Mouse (Mus musculus): Measurements from ENCODE around the gene Zfp280d. TPM values are rescaled to one million over a fixed set of nuclear protein-coding genes. Genes with fewer than 3 reads are reported as not detected.

Zfp280d gene
- total and polyA plus RNA-seq, 3 experiments: 5.5 to 22.5 (median 16.6) TPM

DNA sequence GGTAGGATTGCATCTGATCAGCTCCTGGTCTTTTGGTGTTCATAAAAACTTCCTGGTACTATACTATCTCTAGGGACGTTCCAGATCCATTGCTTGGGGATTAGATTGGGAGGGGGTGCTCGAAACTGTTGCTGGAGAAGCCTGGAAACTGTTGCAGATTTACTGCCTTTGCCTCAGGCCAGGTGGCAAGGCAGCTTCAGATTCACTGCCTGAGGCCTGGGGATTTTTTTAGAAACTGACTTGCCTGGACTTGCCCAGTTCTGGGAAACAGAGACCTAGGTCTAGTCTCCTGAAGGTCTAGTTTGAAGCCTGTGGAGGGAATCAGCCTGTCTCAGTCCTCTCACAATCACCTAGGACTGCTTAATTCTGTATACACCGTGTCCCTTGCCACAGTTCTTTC is 9.8 kb upstream of the Zfp280d start:
- no peak overlapping the region for H3K27ac ChIP-seq
- no peaks in the 10 kb centered on the region for H3K79me2 ChIP-seq (replicated peaks; ENCODE audit: control insufficient read depth, insufficient read depth, low read length)
- no peaks in the 10 kb centered on the region for H3K4me1 ChIP-seq (ENCODE audit: control insufficient read depth, insufficient read depth, low read length)
- H3K36me3 ChIP-seq (ENCODE audit: control insufficient read depth, insufficient read depth, low read length): no peaks in the 10 kb centered on the region
- no peak overlapping the region for H3K4me3 ChIP-seq
- intact Hi-C loops (cut with DNase I): no loop called here
- TF ChIP-seq CTCF (IDR thresholded peaks at IDR 0.05) (no peak), POLR2A (IDR thresholded peaks at IDR 0.05; ENCODE audit: insufficient read depth, low read depth, low read length) (no peak), EP300 (IDR thresholded peaks at IDR 0.05; ENCODE audit: insufficient read depth, low read depth, low read length) (no peak)
- H3K27me3 ChIP-seq (ENCODE audit: control insufficient read depth, insufficient read depth, low read length): no peaks in the 10 kb centered on the region
- H3K9ac ChIP-seq (ENCODE audit: low read depth, low read length): no peak overlapping the region
- 79% methylated on average over 3 of the region's 3 CpGs for WGBS
- DNase-seq: no peak

DNA sequence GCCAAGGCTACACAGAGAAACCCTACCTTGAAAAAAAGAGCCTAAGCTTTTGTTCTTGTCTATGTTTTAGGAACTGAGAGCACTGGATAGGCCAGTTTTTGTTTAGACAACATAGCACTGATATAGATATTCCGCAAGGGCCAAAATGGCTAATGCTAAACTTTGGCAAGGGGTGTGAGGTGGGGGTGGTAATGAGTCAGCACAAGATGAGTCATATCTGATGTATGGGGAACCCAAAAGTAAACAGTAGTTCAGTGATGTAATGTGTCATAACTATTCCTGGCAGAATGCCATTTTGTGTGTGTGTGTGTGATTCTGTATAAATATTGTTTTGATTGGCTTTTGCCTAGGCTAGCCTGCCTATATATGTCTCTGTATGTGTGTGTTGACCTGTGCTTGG is 4.5 kb upstream of the Zfp280d start:
- Histone ChIP-seq H3K4me1 (ENCODE audit: control insufficient read depth, insufficient read depth, low read length) (no peaks in the 10 kb centered on the region), H3K9ac (ENCODE audit: low read depth, low read length) (no peak overlapping the region), H3K4me3 (no peak overlapping the region), H3K36me3 (ENCODE audit: control insufficient read depth, insufficient read depth, low read length) (no peaks in the 10 kb centered on the region), H3K79me2 (replicated peaks; ENCODE audit: control insufficient read depth, insufficient read depth, low read length) (no peaks in the 10 kb centered on the region), H3K27me3 (ENCODE audit: control insufficient read depth, insufficient read depth, low read length) (no peaks in the 10 kb centered on the region), H3K27ac (no peak overlapping the region)
- intact Hi-C loops (cut with DNase I): loop anchor here (10.0 kb wide), 1 partner anchor 785 kb away; the partner anchor contains the start of gene Polr2m
- no peak for TF ChIP-seq CTCF (IDR thresholded peaks at IDR 0.05)
- no peak for TF ChIP-seq POLR2A (IDR thresholded peaks at IDR 0.05; ENCODE audit: insufficient read depth, low read depth, low read length)
- no peak for DNase-seq
- WGBS: 82% methylated on average over 1 of the region's 1 CpGs

DNA sequence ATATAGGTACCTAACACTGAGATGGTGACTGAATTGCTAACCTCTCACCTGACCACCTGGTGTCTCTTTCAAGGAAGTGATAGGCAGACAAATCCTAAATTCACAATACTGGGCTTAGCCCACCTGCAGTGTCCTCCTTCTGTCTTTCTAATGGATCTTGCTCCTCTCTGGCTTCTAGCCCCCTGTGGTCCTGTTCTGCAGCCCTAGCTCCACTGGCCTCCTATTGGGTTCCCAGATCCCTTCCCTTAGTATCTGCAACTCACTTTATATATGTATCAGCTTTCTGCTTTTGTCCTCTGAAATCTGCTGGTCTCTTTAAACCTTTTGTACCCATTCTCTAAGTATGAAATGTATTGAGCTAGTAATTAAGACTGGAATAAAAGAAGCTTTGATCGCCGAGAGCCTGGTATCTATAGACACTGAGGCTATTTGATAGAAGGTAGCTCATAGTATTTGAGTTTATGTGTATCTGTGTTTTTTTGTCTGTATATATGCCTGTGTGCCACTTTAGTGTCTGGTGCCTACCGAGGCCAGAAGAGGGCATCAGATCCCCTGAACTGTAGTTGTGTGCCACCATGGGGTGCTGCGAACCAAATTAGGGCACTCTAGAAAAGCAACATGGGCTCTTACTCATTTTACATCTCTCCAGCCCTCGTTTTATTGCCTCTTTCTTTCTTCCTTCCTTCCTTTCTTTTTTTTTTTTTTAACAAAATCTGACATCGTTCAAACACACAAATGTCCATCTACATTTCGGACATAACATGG is 832 bp upstream of the Zfp280d start:
- WGBS: 87% methylated on average over 7 of the region's 7 CpGs
- no peak overlapping the region for H3K4me3 ChIP-seq
- no peaks in the 10 kb centered on the region for H3K27me3 ChIP-seq (ENCODE audit: control insufficient read depth, insufficient read depth, low read length)
- no peak overlapping the region for H3K9ac ChIP-seq (ENCODE audit: low read depth, low read length)
- intact Hi-C loops (cut with DNase I): loop anchor here (10.0 kb wide), 1 partner anchor 789 kb away; the partner anchor contains the start of gene Polr2m
- TF ChIP-seq CTCF (IDR thresholded peaks at IDR 0.05) (no peak), EP300 (IDR thresholded peaks at IDR 0.05; ENCODE audit: insufficient read depth, low read depth, low read length) (no peak), POLR2A (IDR thresholded peaks at IDR 0.05; ENCODE audit: insufficient read depth, low read depth, low read length) (no peak)
- no peak for DNase-seq
- no peak overlapping the region for H3K27ac ChIP-seq
- H3K36me3 ChIP-seq (ENCODE audit: control insufficient read depth, insufficient read depth, low read length): peaks cover 7% of the 10 kb centered on the region
- H3K79me2 ChIP-seq (replicated peaks; ENCODE audit: control insufficient read depth, insufficient read depth, low read length): peaks cover 2% of the 10 kb centered on the region; the same call in 1 of the 2 replicates
- peaks cover 2% of the 10 kb centered on the region for H3K4me1 ChIP-seq (ENCODE audit: control insufficient read depth, insufficient read depth, low read length)

DNA sequence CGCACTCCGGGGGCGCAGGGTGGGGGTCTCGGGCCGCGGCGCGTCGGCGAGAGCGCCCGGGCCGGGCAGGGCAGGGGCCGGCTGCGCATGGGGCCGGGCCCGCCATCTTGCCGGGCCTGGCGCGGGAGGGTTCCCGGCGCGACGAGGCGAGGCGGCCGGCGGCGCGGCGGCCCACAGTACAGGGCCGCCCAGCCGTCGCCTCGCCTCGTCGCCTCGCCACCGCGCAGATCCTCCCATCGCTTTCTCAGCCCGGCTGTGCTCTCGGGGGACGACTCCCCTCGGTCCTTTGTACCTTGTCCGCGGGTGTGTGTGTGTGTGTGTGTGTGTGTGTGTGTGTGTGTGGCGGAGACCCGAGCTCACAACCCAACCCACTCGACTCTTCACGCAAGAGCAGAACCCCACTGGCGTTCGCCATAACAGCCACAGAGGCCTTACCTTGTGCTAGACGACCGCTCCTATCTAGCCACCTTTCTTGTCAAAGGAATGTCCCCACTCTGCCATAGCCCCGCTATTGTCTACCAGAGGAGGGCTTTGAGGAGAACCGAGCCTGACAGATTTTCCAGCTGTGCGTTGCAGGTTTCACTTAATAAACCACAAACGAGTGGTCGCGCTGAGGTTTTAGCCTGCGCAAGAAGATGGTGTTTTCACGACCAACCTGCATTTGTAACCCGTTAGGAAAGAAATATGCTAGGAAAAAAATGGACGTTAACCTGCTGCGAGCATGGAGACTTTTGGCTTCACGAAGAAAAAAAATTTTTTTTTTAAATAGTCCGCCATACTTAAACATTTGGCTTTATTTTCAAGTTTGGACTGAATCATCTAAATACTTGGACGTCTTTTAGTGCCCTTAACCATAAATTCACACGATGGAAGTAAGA is 680 bp downstream of the Zfp280d start:
- Histone ChIP-seq H3K9ac (ENCODE audit: low read depth, low read length) (peak overlapping the region; percentile 81), H3K4me3 (peak overlapping the region; percentile 51), H3K4me1 (ENCODE audit: control insufficient read depth, insufficient read depth, low read length) (peaks cover 2% of the 10 kb centered on the region), H3K27me3 (ENCODE audit: control insufficient read depth, insufficient read depth, low read length) (no peaks in the 10 kb centered on the region), H3K79me2 (replicated peaks; ENCODE audit: control insufficient read depth, insufficient read depth, low read length) (peaks cover 2% of the 10 kb centered on the region; the same call in 1 of the 2 replicates), H3K36me3 (ENCODE audit: control insufficient read depth, insufficient read depth, low read length) (peaks cover 7% of the 10 kb centered on the region), H3K27ac (peak overlapping the region; percentile 83)
- TF ChIP-seq EP300 (IDR thresholded peaks at IDR 0.05; ENCODE audit: insufficient read depth, low read depth, low read length) (no peak), POLR2A (IDR thresholded peaks at IDR 0.05; ENCODE audit: insufficient read depth, low read depth, low read length) (no peak), CTCF (IDR thresholded peaks at IDR 0.05) (no peak)
- intact Hi-C loops (cut with DNase I): loop anchor here (5.0 to 10.0 kb wide), 2 partner anchors 257 to 791 kb away; partner anchors contain the start of genes Polr2m and Rfx7
- 3% methylated on average over 70 of the region's 70 CpGs for WGBS
- DNase-seq: peak; percentile 71 to 73

DNA sequence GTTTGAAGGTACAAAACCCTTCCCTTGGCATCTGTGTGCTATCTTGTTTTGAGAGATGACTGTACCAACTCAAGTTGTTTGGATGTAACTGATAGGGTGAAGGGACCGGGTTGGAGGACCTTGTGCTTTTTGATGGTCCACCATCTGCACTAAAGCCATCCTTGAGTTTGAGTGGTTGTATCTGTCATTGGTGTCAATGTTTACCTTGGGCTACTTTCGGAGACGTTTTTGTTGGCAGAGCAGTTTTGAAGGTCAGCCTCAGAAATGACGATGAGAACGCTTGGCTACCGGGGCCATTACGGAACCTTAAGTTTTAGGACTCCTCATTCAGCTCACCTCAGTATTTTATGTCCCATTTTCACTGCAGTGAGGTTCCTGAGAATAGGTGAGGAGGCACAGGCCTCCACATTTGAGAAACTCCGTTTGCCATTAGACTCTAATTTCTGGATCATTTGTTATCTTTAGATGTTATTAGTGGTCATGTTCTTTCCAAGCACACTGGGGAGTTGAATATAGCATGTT is 1.4 kb downstream of the Zfp280d start:
- peak overlapping the region; percentile 83 for H3K27ac ChIP-seq
- no peak for TF ChIP-seq EP300 (IDR thresholded peaks at IDR 0.05; ENCODE audit: insufficient read depth, low read depth, low read length)
- TF ChIP-seq POLR2A (IDR thresholded peaks at IDR 0.05; ENCODE audit: insufficient read depth, low read depth, low read length): no peak
- TF ChIP-seq CTCF (IDR thresholded peaks at IDR 0.05): no peak
- H3K4me1 ChIP-seq (ENCODE audit: control insufficient read depth, insufficient read depth, low read length): peaks cover 2% of the 10 kb centered on the region
- H3K4me3 ChIP-seq: peak overlapping the region; percentile 51
- peak; percentile 6 to 20 for DNase-seq
- no peaks in the 10 kb centered on the region for H3K27me3 ChIP-seq (ENCODE audit: control insufficient read depth, insufficient read depth, low read length)
- peaks cover 4% of the 10 kb centered on the region for H3K79me2 ChIP-seq (replicated peaks; ENCODE audit: control insufficient read depth, insufficient read depth, low read length)
- 17% methylated on average over 8 of the region's 8 CpGs for WGBS
- H3K36me3 ChIP-seq (ENCODE audit: control insufficient read depth, insufficient read depth, low read length): peaks cover 7% of the 10 kb centered on the region
- intact Hi-C loops (cut with DNase I): loop anchor here (5.0 to 10.0 kb wide), 2 partner anchors 256 to 791 kb away; partner anchors contain the start of genes Polr2m and Rfx7
- H3K9ac ChIP-seq (ENCODE audit: low read depth, low read length): peak overlapping the region; percentile 29

Measured in heart, adult 2 months (tissue).